Mouse (Mus musculus) liver, embryonic 14.5 days (tissue): ENCODE results near the gene Rbm4b.

Experiments
- CTCF ChIP-seq: IDR thresholded peaks from 2 replicates; pipeline ENCODE4 v1.5.1; 2016; ENCODE audit warnings: antibody characterized with exemption, low read depth, control low read depth
- EP300 ChIP-seq: IDR thresholded peaks from 2 replicates; pipeline ENCODE4 v1.6.1; 2016; ENCODE audit warnings: antibody characterized with exemption, low read depth

- TF ChIP-seq CTCF (no peak), EP300 (no peak)
These were observed 7.8 kb upstream of the Rbm4b start for GRCm38 (mm10) chr19:4748493-4748892.
